Mouse (Mus musculus): ENCODE data around the gene Tarm1. TPM values are rescaled to one million over a fixed set of nuclear protein-coding genes. Genes with fewer than 3 reads are reported as not detected.
A peak's percentile ranks its signal among the peaks of the same experiment; 100 is the strongest.

Tarm1 gene
- polyA plus RNA-seq, 1 experiment from 2014 or later = not detected

DNA sequence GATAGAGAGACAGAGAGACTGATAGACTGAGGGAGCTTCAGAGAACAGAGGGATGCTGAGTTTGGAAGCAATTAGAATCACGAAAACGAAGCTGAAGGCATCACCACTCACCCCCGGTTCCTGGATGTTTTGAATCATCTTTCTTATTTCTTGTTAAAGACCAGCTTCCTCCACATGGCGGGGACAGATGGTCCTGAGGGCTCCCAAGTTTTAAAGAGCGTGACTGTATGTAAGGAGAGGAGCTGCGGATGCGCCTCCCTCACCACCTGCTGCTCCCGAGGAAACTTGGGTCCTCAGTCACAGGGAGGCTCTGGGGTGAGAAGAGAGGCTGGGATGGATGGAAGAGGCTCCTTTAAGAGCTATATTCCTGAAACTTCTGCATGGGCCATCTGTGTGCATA, 42.2 kb downstream of the Tarm1 start:
- ATAC-seq (ENCODE audit: low FRiP score, low TSS enrichment) = no peak
- 91% methylated on average over 8 of the region's 8 CpGs for WGBS
- Histone ChIP-seq H3K4me3 (replicated peaks; ENCODE audit: low read depth, low read length) (no peak overlapping the region), H3K9me3 (ENCODE audit: control insufficient read depth, low read length) (no peaks in the 10 kb centered on the region), H3K9ac (replicated peaks; ENCODE audit: low read length) (no peak overlapping the region), H3K4me2 (ENCODE audit: low read length) (no peak overlapping the region), H3K36me3 (ENCODE audit: control insufficient read depth, insufficient read depth, low read length) (no peaks in the 10 kb centered on the region), H3K4me1 (ENCODE audit: control insufficient read depth, insufficient read depth, low read length) (no peaks in the 10 kb centered on the region), H3K27ac (replicated peaks; ENCODE audit: low read depth, low read length) (no peak overlapping the region), H3K27me3 (ENCODE audit: control insufficient read depth, insufficient read depth, low read length) (no peaks in the 10 kb centered on the region)
- no peak for DNase-seq

DNA sequence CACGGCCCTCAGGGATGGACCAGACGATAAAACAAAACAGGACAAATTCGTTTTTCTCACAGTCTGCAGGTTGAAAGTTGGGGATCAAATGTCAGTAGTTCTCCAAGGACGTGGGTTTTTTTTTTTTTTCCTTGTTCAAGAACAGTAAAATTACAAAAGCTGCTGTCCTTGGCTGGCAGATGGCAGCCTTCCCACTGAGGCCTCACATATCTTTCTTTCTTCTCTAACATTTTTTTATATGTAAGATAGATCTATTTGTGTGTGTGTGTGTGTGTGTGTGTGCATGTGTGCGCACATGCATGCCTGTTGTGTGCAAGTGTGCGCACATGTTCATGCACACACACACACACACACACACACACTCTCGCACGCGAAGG, 44.6 kb downstream of the Tarm1 start:
- ATAC-seq (ENCODE audit: low FRiP score, low TSS enrichment) = no peak
- no peak overlapping the region for H3K27ac ChIP-seq (replicated peaks; ENCODE audit: low read depth, low read length)
- no peaks in the 10 kb centered on the region for H3K9me3 ChIP-seq (ENCODE audit: control insufficient read depth, low read length)
- H3K4me3 ChIP-seq (replicated peaks; ENCODE audit: low read depth, low read length) = no peak overlapping the region
- no peaks in the 10 kb centered on the region for H3K27me3 ChIP-seq (ENCODE audit: control insufficient read depth, insufficient read depth, low read length)
- H3K36me3 ChIP-seq (ENCODE audit: control insufficient read depth, insufficient read depth, low read length) = no peaks in the 10 kb centered on the region
- no peak overlapping the region for H3K4me2 ChIP-seq (ENCODE audit: low read length)
- DNase-seq = no peak
- 82% methylated on average over 9 of the region's 9 CpGs for WGBS
- H3K9ac ChIP-seq (replicated peaks; ENCODE audit: low read length) = no peak overlapping the region
- no peaks in the 10 kb centered on the region for H3K4me1 ChIP-seq (ENCODE audit: control insufficient read depth, insufficient read depth, low read length)

DNA sequence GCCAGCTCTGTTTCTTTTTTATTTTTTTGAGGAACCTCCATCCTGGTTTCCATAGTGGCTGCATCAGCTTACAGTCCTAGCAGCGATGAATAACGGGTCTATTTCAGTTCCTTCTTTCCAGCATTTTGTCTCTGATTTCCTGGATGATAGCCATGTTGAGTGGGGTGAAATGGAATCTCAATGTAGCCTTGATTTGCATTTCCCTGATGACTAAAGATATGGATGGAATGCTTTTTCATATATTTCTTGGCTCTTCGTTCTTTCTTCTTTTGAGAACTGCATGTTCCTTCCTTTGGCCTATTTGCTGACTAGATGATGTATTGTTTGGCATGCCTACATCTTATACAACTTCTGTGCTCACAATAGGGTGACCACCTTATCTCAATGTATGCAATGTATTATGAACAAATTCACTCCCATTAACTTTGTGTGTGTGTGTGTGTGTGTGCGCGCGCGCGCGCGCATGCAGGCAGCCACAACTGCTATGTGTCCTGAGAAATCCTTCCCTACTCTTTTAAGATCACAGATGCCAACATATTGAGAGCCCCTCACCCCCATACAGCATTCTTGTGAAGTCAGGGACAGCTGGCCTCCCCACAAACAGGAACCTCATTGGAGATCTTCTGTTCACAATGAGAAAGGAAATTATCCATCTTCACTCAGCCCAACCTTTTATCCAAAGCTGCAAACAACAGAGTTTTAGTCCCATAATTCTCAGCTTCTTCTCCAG, 45.1 kb downstream of the Tarm1 start:
- H3K27ac ChIP-seq (replicated peaks; ENCODE audit: low read depth, low read length) = no peak overlapping the region
- DNase-seq = no peak
- H3K4me1 ChIP-seq (ENCODE audit: control insufficient read depth, insufficient read depth, low read length) = no peaks in the 10 kb centered on the region
- H3K27me3 ChIP-seq (ENCODE audit: control insufficient read depth, insufficient read depth, low read length) = no peaks in the 10 kb centered on the region
- H3K4me2 ChIP-seq (ENCODE audit: low read length) = no peak overlapping the region
- H3K9me3 ChIP-seq (ENCODE audit: control insufficient read depth, low read length) = no peaks in the 10 kb centered on the region
- WGBS = 97% methylated on average over 10 of the region's 10 CpGs
- H3K9ac ChIP-seq (replicated peaks; ENCODE audit: low read length) = no peak overlapping the region
- H3K36me3 ChIP-seq (ENCODE audit: control insufficient read depth, insufficient read depth, low read length) = no peaks in the 10 kb centered on the region
- H3K4me3 ChIP-seq (replicated peaks; ENCODE audit: low read depth, low read length) = no peak overlapping the region
- no peak for ATAC-seq (ENCODE audit: low FRiP score, low TSS enrichment)

DNA sequence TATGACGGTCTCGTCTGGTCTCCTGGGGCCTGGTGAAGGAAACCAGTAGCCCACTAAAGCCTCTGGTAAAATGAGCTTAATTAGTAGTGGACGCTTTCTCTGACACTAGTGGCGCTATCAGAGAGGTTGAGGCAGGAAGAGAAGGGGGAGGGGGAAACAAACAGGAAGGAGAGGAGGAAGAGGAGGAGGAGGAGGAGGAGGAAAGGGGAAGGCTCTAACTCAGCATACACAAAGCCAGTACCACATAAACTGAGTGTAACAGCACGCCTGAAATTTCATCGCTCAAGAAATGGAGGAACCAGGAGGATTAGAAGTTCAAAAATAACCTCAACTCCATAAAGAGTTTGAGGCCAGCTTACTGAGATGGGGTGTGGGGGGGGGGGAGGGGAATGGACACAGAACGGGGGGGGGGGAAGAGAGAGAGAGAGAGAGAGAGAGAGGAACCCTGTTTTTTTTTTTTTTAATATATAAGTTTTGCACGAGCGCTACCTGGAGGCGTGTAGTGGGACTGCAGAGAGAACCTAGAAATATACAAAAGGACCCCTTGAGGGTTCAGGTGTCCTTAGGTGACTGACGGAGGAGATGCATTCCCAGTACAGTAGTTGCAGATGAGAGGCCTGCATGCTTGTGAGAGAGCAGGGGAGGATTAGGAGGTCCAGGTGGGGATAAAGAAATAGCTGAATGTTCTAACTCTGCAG, 48.8 kb downstream of the Tarm1 start:
- no peaks in the 10 kb centered on the region for H3K36me3 ChIP-seq (ENCODE audit: control insufficient read depth, insufficient read depth, low read length)
- no peaks in the 10 kb centered on the region for H3K9me3 ChIP-seq (ENCODE audit: control insufficient read depth, low read length)
- H3K27ac ChIP-seq (replicated peaks; ENCODE audit: low read depth, low read length) = no peak overlapping the region
- no peaks in the 10 kb centered on the region for H3K4me1 ChIP-seq (ENCODE audit: control insufficient read depth, insufficient read depth, low read length)
- DNase-seq (peak; percentile 37), ATAC-seq (ENCODE audit: low FRiP score, low TSS enrichment) (no peak)
- no peaks in the 10 kb centered on the region for H3K27me3 ChIP-seq (ENCODE audit: control insufficient read depth, insufficient read depth, low read length)
- no peak overlapping the region for H3K4me3 ChIP-seq (replicated peaks; ENCODE audit: low read depth, low read length)
- no peak overlapping the region for H3K9ac ChIP-seq (replicated peaks; ENCODE audit: low read length)
- H3K4me2 ChIP-seq (ENCODE audit: low read length) = no peak overlapping the region
- WGBS = 61% methylated on average over 11 of the region's 11 CpGs

DNA sequence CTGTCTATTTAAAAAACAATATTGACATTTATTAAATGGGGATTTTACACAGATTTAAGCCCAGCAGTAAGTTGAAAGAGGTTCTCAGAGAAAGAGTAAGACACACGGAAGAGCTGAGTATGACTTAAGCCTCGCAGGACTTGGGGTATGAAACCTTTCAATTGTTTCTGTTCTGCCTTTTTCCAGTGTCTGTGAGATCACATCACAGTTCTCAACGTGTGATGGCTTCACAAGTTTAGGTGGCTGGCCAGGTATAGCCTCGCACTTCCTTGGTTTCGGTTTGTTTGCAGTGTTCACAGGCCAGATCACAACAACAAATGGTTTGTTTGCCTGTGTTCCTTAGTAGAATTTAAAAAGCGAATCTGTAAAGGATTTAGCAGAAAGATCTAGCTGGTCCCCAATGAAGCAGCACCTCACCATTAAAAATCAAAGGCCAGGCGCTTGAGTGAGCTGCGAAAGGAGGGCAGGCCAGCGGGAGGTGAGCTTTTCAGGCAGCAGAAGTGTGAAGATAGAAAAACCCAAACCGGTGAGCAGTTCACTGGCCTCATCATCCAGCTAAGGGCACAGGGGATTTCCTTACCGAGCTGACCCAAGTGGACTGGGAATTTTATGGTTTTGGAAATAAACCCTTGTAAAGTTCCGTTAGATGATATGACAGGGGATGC, 49.5 kb downstream of the Tarm1 start:
- Histone ChIP-seq H3K4me1 (ENCODE audit: control insufficient read depth, insufficient read depth, low read length) (no peaks in the 10 kb centered on the region), H3K4me2 (ENCODE audit: low read length) (no peak overlapping the region), H3K4me3 (replicated peaks; ENCODE audit: low read depth, low read length) (no peak overlapping the region), H3K27ac (replicated peaks; ENCODE audit: low read depth, low read length) (no peak overlapping the region), H3K9me3 (ENCODE audit: control insufficient read depth, low read length) (no peaks in the 10 kb centered on the region), H3K36me3 (ENCODE audit: control insufficient read depth, insufficient read depth, low read length) (no peaks in the 10 kb centered on the region), H3K9ac (replicated peaks; ENCODE audit: low read length) (no peak overlapping the region), H3K27me3 (ENCODE audit: control insufficient read depth, insufficient read depth, low read length) (no peaks in the 10 kb centered on the region)
- ATAC-seq (ENCODE audit: low FRiP score, low TSS enrichment) (no peak), DNase-seq (no peak)
- WGBS = 62% methylated on average over 12 of the region's 12 CpGs

DNA sequence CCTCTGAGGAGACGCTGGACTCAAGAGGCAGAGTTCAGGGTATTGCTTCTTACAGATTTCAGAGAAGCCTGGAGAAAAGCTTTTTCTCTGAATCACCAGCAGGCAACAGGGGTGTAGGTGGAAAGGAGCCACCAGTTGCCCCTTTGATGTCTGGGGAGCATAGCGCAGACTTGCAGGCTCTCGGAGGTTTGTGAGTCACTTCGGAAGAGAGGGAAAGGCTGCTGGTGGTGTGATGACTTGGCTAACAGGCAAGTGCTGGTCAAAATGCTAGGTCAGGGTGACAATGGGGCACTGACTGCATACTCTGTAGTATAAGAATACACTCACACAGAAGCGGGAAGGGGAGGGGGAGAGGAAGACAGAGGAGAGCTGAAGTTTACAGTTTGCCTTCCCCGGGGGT, 51.3 kb downstream of the Tarm1 start:
- no peak overlapping the region for H3K27ac ChIP-seq (replicated peaks; ENCODE audit: low read depth, low read length)
- H3K4me2 ChIP-seq (ENCODE audit: low read length) = no peak overlapping the region
- no peaks in the 10 kb centered on the region for H3K27me3 ChIP-seq (ENCODE audit: control insufficient read depth, insufficient read depth, low read length)
- H3K9ac ChIP-seq (replicated peaks; ENCODE audit: low read length) = no peak overlapping the region
- H3K36me3 ChIP-seq (ENCODE audit: control insufficient read depth, insufficient read depth, low read length) = no peaks in the 10 kb centered on the region
- H3K4me1 ChIP-seq (ENCODE audit: control insufficient read depth, insufficient read depth, low read length) = no peaks in the 10 kb centered on the region
- 61% methylated on average over 6 of the region's 6 CpGs for WGBS
- no peak for DNase-seq
- H3K9me3 ChIP-seq (ENCODE audit: control insufficient read depth, low read length) = no peaks in the 10 kb centered on the region
- H3K4me3 ChIP-seq (replicated peaks; ENCODE audit: low read depth, low read length) = no peak overlapping the region
- ATAC-seq (ENCODE audit: low FRiP score, low TSS enrichment) = no peak

DNA sequence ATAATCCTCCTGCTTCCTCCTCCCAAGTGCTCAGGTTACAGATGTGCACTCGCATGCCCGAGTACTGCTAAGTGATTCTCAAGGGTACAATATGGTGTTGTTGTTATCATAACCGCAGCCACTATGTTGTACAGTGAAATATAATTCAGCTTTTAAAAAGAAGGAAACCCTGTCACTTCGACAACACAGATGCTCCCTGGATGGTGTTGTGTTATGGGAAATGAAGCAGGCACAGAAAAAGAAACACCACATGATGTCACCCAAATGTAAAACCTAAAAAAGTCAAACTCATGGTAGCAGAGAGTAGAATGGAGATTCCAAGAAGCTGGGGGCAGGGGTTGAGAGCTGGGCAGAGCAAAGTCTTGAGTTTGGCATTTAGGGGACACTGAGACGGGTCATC, 51.8 kb downstream of the Tarm1 start:
- Histone ChIP-seq H3K9ac (replicated peaks; ENCODE audit: low read length) (no peak overlapping the region), H3K4me3 (replicated peaks; ENCODE audit: low read depth, low read length) (no peak overlapping the region), H3K36me3 (ENCODE audit: control insufficient read depth, insufficient read depth, low read length) (no peaks in the 10 kb centered on the region), H3K9me3 (ENCODE audit: control insufficient read depth, low read length) (no peaks in the 10 kb centered on the region), H3K27ac (replicated peaks; ENCODE audit: low read depth, low read length) (no peak overlapping the region), H3K4me2 (ENCODE audit: low read length) (no peak overlapping the region), H3K4me1 (ENCODE audit: control insufficient read depth, insufficient read depth, low read length) (no peaks in the 10 kb centered on the region), H3K27me3 (ENCODE audit: control insufficient read depth, insufficient read depth, low read length) (no peaks in the 10 kb centered on the region)
- 78% methylated on average over 5 of the region's 5 CpGs for WGBS
- DNase-seq (no peak), ATAC-seq (ENCODE audit: low FRiP score, low TSS enrichment) (no peak)

DNA sequence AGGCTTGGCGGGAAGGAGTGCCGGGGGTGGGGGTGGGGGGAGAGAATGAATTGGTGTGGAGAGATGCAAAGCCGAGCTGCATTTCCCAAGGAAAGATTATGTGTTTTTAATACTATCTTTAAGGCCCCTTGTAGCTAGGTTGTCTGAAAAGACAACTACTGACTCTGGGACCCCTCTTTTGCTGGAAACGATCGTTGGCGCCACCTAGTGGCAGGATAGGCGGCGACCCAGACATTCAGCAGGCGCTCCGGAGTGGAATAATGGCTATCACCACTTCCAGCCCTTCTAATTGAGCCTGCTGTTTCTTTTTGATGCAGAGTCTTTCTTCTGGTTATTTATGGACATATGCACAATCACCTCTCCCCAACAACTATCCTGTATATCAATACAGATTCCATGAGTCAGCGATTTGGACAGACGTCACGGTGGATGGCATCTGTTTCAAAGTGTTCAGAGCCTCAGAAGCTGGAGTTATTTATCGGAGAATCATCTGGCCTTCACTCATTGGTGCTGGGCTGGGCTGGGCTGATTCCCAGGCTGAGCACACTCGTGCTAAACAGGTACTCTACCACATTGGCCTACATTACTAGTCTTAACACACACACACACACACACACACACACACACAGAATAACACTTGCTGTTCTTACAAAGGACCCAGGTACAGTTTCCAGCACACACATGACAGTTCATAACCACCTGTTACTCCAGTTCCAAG, 53.5 kb downstream of the Tarm1 start:
- no peaks in the 10 kb centered on the region for H3K4me1 ChIP-seq (ENCODE audit: control insufficient read depth, insufficient read depth, low read length)
- ATAC-seq (ENCODE audit: low FRiP score, low TSS enrichment) (peak; percentile 55; the same call in 1 of the 2 replicates), DNase-seq (peak; percentile 88)
- WGBS = 22% methylated on average over 15 of the region's 15 CpGs
- H3K4me2 ChIP-seq (ENCODE audit: low read length) = no peak overlapping the region
- H3K36me3 ChIP-seq (ENCODE audit: control insufficient read depth, insufficient read depth, low read length) = no peaks in the 10 kb centered on the region
- no peak overlapping the region for H3K27ac ChIP-seq (replicated peaks; ENCODE audit: low read depth, low read length)
- no peak overlapping the region for H3K9ac ChIP-seq (replicated peaks; ENCODE audit: low read length)
- no peaks in the 10 kb centered on the region for H3K9me3 ChIP-seq (ENCODE audit: control insufficient read depth, low read length)
- H3K27me3 ChIP-seq (ENCODE audit: control insufficient read depth, insufficient read depth, low read length) = no peaks in the 10 kb centered on the region
- no peak overlapping the region for H3K4me3 ChIP-seq (replicated peaks; ENCODE audit: low read depth, low read length)
